Mouse (Mus musculus): ENCODE results near the gene Iqgap3. TPM values are rescaled to one million over a fixed set of nuclear protein-coding genes. Genes with fewer than 3 reads are reported as not detected.

Gene Iqgap3
- polyA plus RNA-seq, 1 experiment from 2014 or later, result 2.4 TPM

- no peak overlapping the region for H3K4me3 ChIP-seq (replicated peaks; ENCODE audit: low read length)
- WGBS, result 20% methylated on average over 14 of the region's 14 CpGs
- no peaks in the 10 kb centered on the region for H3K9me3 ChIP-seq (ENCODE audit: control insufficient read depth, low read length)
Observed at GRCm38 (mm10) chr3:88150061-88150998, 68.6 kb downstream of the Iqgap3 start.

GRCm38 (mm10) chr3:88150999-88151364, 69.2 kb downstream of the Iqgap3 start:
- WGBS, result 64% methylated on average over 3 of the region's 3 CpGs
- DNase-seq (ENCODE audit: low spot score), result no peak

More at GRCm38 (mm10) chr3:88150061-88150998, 68.6 kb downstream of the Iqgap3 start:
- Histone ChIP-seq H3K9ac (peak overlapping the region; percentile 41), H3K27me3 (ENCODE audit: control insufficient read depth, insufficient read depth, low read length) (no peaks in the 10 kb centered on the region), H3K4me2 (replicated peaks) (peak overlapping the region; percentile 6), H3K4me1 (replicated peaks; ENCODE audit: control insufficient read depth, insufficient read depth, low read length) (peaks cover 64% of the 10 kb centered on the region), H3K27ac (peak overlapping the region; percentile 85), H3K36me3 (replicated peaks; ENCODE audit: control insufficient read depth, insufficient read depth) (no peaks in the 10 kb centered on the region)
- ATAC-seq (ENCODE audit: low FRiP score), result peak; percentile 38; the same call in 1 of the 2 replicates
- no peak for DNase-seq (ENCODE audit: low spot score)

GRCm38 (mm10) chr3:88152056-88152455, 70.3 kb downstream of the Iqgap3 start:
- ATAC-seq (ENCODE audit: low FRiP score) (peak; percentile 90), DNase-seq (ENCODE audit: low spot score) (peak; percentile 78)
- peaks cover 16% of the 10 kb centered on the region for H3K36me3 ChIP-seq (replicated peaks; ENCODE audit: control insufficient read depth, insufficient read depth)
- no peaks in the 10 kb centered on the region for H3K9me3 ChIP-seq (ENCODE audit: control insufficient read depth, low read length)
- H3K4me3 ChIP-seq (replicated peaks; ENCODE audit: low read length), result no peak overlapping the region
- 20% methylated on average over 3 of the region's 3 CpGs for WGBS
- H3K27me3 ChIP-seq (ENCODE audit: control insufficient read depth, insufficient read depth, low read length), result no peaks in the 10 kb centered on the region
- H3K9ac ChIP-seq, result peak overlapping the region; percentile 29; the same call in 1 of the 2 replicates
- H3K27ac ChIP-seq, result peak overlapping the region; percentile 85
- H3K4me2 ChIP-seq (replicated peaks), result peak overlapping the region; percentile 32
- peaks cover 52% of the 10 kb centered on the region for H3K4me1 ChIP-seq (replicated peaks; ENCODE audit: control insufficient read depth, insufficient read depth, low read length)

More at GRCm38 (mm10) chr3:88150999-88151364, 69.2 kb downstream of the Iqgap3 start:
- no peak for ATAC-seq (ENCODE audit: low FRiP score)
- peaks cover 57% of the 10 kb centered on the region for H3K4me1 ChIP-seq (replicated peaks; ENCODE audit: control insufficient read depth, insufficient read depth, low read length)
- H3K4me3 ChIP-seq (replicated peaks; ENCODE audit: low read length), result no peak overlapping the region
- no peaks in the 10 kb centered on the region for H3K9me3 ChIP-seq (ENCODE audit: control insufficient read depth, low read length)
- peaks cover 5% of the 10 kb centered on the region; the same call in 1 of the 2 replicates for H3K36me3 ChIP-seq (replicated peaks; ENCODE audit: control insufficient read depth, insufficient read depth)
- H3K27ac ChIP-seq, result peak overlapping the region; percentile 85
- H3K27me3 ChIP-seq (ENCODE audit: control insufficient read depth, insufficient read depth, low read length), result no peaks in the 10 kb centered on the region
- H3K9ac ChIP-seq, result peak overlapping the region; percentile 41; the same call in 1 of the 2 replicates
- peak overlapping the region; percentile 6 for H3K4me2 ChIP-seq (replicated peaks)

- Histone ChIP-seq H3K27ac (peak overlapping the region; percentile 85), H3K36me3 (replicated peaks; ENCODE audit: control insufficient read depth, insufficient read depth) (peaks cover 21% of the 10 kb centered on the region), H3K4me2 (replicated peaks) (no peak overlapping the region), H3K9ac (no peak overlapping the region), H3K27me3 (ENCODE audit: control insufficient read depth, insufficient read depth, low read length) (no peaks in the 10 kb centered on the region), H3K9me3 (ENCODE audit: control insufficient read depth, low read length) (no peaks in the 10 kb centered on the region), H3K4me3 (replicated peaks; ENCODE audit: low read length) (no peak overlapping the region), H3K4me1 (replicated peaks; ENCODE audit: control insufficient read depth, insufficient read depth, low read length) (peaks cover 56% of the 10 kb centered on the region)
- DNase-seq (ENCODE audit: low spot score) (no peak), ATAC-seq (ENCODE audit: low FRiP score) (no peak)
- WGBS, result 91% methylated on average over 3 of the region's 3 CpGs
Observed at GRCm38 (mm10) chr3:88153290-88154011, 71.7 kb downstream of the Iqgap3 start.

- DNase-seq (ENCODE audit: low spot score), result no peak
- no peak for ATAC-seq (ENCODE audit: low FRiP score)
- no peak overlapping the region for H3K4me2 ChIP-seq (replicated peaks)
- H3K4me1 ChIP-seq (replicated peaks; ENCODE audit: control insufficient read depth, insufficient read depth, low read length), result peaks cover 49% of the 10 kb centered on the region
- 83% methylated on average over 2 of the region's 2 CpGs for WGBS
- H3K9me3 ChIP-seq (ENCODE audit: control insufficient read depth, low read length), result no peaks in the 10 kb centered on the region
- peaks cover 29% of the 10 kb centered on the region for H3K36me3 ChIP-seq (replicated peaks; ENCODE audit: control insufficient read depth, insufficient read depth)
- H3K27me3 ChIP-seq (ENCODE audit: control insufficient read depth, insufficient read depth, low read length), result no peaks in the 10 kb centered on the region
- H3K9ac ChIP-seq, result no peak overlapping the region
- H3K4me3 ChIP-seq (replicated peaks; ENCODE audit: low read length), result no peak overlapping the region
- no peak overlapping the region for H3K27ac ChIP-seq
Observed at GRCm38 (mm10) chr3:88154236-88154635, 72.5 kb downstream of the Iqgap3 start.

GRCm38 (mm10) chr3:88156817-88157216, 75.0 kb downstream of the Iqgap3 start:
- H3K9ac ChIP-seq, result no peak overlapping the region
- H3K27ac ChIP-seq, result no peak overlapping the region
- no peaks in the 10 kb centered on the region for H3K9me3 ChIP-seq (ENCODE audit: control insufficient read depth, low read length)
- H3K27me3 ChIP-seq (ENCODE audit: control insufficient read depth, insufficient read depth, low read length), result no peaks in the 10 kb centered on the region
- no peak overlapping the region for H3K4me3 ChIP-seq (replicated peaks; ENCODE audit: low read length)
- H3K36me3 ChIP-seq (replicated peaks; ENCODE audit: control insufficient read depth, insufficient read depth), result peaks cover 55% of the 10 kb centered on the region
- H3K4me2 ChIP-seq (replicated peaks), result no peak overlapping the region
- H3K4me1 ChIP-seq (replicated peaks; ENCODE audit: control insufficient read depth, insufficient read depth, low read length), result peaks cover 23% of the 10 kb centered on the region
- ATAC-seq (ENCODE audit: low FRiP score) (no peak), DNase-seq (ENCODE audit: low spot score) (no peak)

GRCm38 (mm10) chr3:88157771-88158597, 76.2 kb downstream of the Iqgap3 start:
- no peak overlapping the region for H3K27ac ChIP-seq
- no peak for ATAC-seq (ENCODE audit: low FRiP score)
- peaks cover 12% of the 10 kb centered on the region; the same call in 1 of the 2 replicates for H3K4me1 ChIP-seq (replicated peaks; ENCODE audit: control insufficient read depth, insufficient read depth, low read length)
- WGBS, result 21% methylated on average over 23 of the region's 23 CpGs
- peaks cover 66% of the 10 kb centered on the region for H3K36me3 ChIP-seq (replicated peaks; ENCODE audit: control insufficient read depth, insufficient read depth)
- H3K4me2 ChIP-seq (replicated peaks), result no peak overlapping the region
- DNase-seq (ENCODE audit: low spot score), result peak; percentile 60
- no peak overlapping the region for H3K4me3 ChIP-seq (replicated peaks; ENCODE audit: low read length)
- no peaks in the 10 kb centered on the region for H3K9me3 ChIP-seq (ENCODE audit: control insufficient read depth, low read length)
- H3K9ac ChIP-seq, result no peak overlapping the region
- no peaks in the 10 kb centered on the region for H3K27me3 ChIP-seq (ENCODE audit: control insufficient read depth, insufficient read depth, low read length)

- no peak overlapping the region for H3K4me3 ChIP-seq (replicated peaks; ENCODE audit: low read length)
- 0 out of 2 replicates have a peak, but pooled peaks cover 9% of the 10 kb centered on the region for H3K4me1 ChIP-seq (replicated peaks; ENCODE audit: control insufficient read depth, insufficient read depth, low read length)
- H3K27ac ChIP-seq, result no peak overlapping the region
- no peak overlapping the region for H3K4me2 ChIP-seq (replicated peaks)
- no peaks in the 10 kb centered on the region for H3K9me3 ChIP-seq (ENCODE audit: control insufficient read depth, low read length)
- no peaks in the 10 kb centered on the region for H3K27me3 ChIP-seq (ENCODE audit: control insufficient read depth, insufficient read depth, low read length)
- ATAC-seq (ENCODE audit: low FRiP score), result no peak
- 89% methylated on average over 6 of the region's 6 CpGs for WGBS
- H3K36me3 ChIP-seq (replicated peaks; ENCODE audit: control insufficient read depth, insufficient read depth), result peaks cover 75% of the 10 kb centered on the region
- H3K9ac ChIP-seq, result no peak overlapping the region
- no peak for DNase-seq (ENCODE audit: low spot score)
Observed at GRCm38 (mm10) chr3:88158991-88159390, 77.2 kb downstream of the Iqgap3 start.

Data from hindbrain, embryonic 14.5 days (tissue).